Mouse (Mus musculus): ENCODE measurements around the gene Tmem217.

DNA sequence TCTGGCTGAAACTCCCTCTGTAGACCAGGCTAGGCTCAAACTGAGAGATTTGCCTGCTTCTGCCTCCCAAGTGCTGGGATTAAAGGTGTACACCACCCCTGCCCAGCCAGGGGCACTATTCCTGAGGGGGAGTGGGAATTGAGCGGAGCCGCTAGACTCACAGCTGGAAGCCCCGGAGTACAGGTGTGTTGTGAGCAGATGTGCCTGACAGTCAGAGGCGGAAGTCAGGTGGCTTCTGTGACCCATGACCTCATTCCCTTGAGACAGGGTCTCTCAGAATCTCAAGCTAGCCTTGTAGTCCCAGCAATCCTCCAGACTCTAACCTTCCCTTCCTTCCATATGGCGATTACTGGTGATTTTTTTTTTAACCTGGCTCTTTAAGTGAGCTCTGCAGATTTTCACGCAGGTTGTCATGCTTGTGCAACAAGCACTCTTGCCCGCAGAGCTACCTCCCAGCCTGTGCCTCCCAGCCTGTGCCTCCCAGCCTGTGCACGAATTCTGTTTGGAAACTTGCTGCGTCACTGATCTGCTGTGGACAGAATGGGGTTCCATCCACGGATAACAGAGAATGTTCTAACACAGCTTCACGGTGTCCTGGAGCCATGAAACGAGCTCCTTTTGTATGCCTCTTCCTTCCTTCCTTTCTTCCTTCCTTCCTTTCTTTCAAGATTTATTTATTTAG is 43.1 kb downstream of the Tmem217 start:
- TF ChIP-seq EP300 (IDR thresholded peaks at IDR 0.05; ENCODE audit: low read depth): peak; percentile 70
- TF ChIP-seq CTCF (IDR thresholded peaks at IDR 0.05; ENCODE audit: low read depth): no peak
